Mouse (Mus musculus): Measurements from ENCODE around the gene Sorcs2.

- TF ChIP-seq CTCF (IDR thresholded peaks at IDR 0.05; ENCODE audit: borderline replicate concordance, control insufficient read depth, extremely low read depth, insufficient read depth, low read length, poor library complexity) = no peak
- no peak for TF ChIP-seq POLR2A (IDR thresholded peaks at IDR 0.05; ENCODE audit: control insufficient read depth, extremely low read depth, insufficient read depth, low read length, poor library complexity)
Measured at GRCm38 (mm10) chr5:35970380-35971105, 427.4 kb downstream of the Sorcs2 start.

Data from thymus, adult 2 months (tissue).